Mouse (Mus musculus): ENCODE data around the gene Fbxw11. TPM values are rescaled to one million over a fixed set of nuclear protein-coding genes. Genes with fewer than 3 reads are reported as not detected.

Fbxw11 gene
- total RNA-seq, 1 experiment = 45.8 TPM

- TF ChIP-seq HCFC1 (IDR thresholded peaks at IDR 0.05; ENCODE audit: borderline replicate concordance, insufficient read depth, low read length) (no peak), MAFK (IDR thresholded peaks at IDR 0.05; ENCODE audit: insufficient read depth, low read depth, low read length) (no peak), CHD2 (IDR thresholded peaks at IDR 0.05; ENCODE audit: low read depth, low read length) (no peak)
- Histone ChIP-seq H3K27ac (ENCODE audit: insufficient read depth, low read depth, low read length, poor library complexity, severe bottlenecking) (no peak overlapping the region), H3K4me1 (ENCODE audit: control insufficient read depth in 2 of 2, insufficient read depth in 2 of 2, low read length in 2 of 2, poor library complexity in 1 of 2) (0 out of 4 replicates have a peak, but pooled peaks cover 0 to under 1% of the 10 kb centered on the region in 2 experiments), H3K36me3 (ENCODE audit: control insufficient read depth, insufficient read depth, low read length, poor library complexity, severe bottlenecking) (peaks cover 1% of the 10 kb centered on the region; the same call in 1 of the 2 replicates), H3K4me3 (ENCODE audit: insufficient read depth in 1 of 2, low read depth in 1 of 2, low read length in 2 of 2, poor library complexity in 1 of 2, severe bottlenecking in 1 of 2) (no peak overlapping the region), H3K9me3 (ENCODE audit: control insufficient read depth, insufficient read depth, low read depth, low read length) (no peaks in the 10 kb centered on the region), H3K9ac (ENCODE audit: insufficient read depth, low read depth, low read length, poor library complexity, severe bottlenecking) (no peak overlapping the region)
- no peak for DNase-seq (ENCODE audit: low read depth, low spot score)
- in situ Hi-C loops (cut with MboI; ENCODE audit: low sequenced_read_pairs in 2 of 2, unreplicated experiment in 2 of 2) = no loop called here
Measured at GRCm38 (mm10) chr11:32723287-32723686, 80.8 kb downstream of the Fbxw11 start.

DNA sequence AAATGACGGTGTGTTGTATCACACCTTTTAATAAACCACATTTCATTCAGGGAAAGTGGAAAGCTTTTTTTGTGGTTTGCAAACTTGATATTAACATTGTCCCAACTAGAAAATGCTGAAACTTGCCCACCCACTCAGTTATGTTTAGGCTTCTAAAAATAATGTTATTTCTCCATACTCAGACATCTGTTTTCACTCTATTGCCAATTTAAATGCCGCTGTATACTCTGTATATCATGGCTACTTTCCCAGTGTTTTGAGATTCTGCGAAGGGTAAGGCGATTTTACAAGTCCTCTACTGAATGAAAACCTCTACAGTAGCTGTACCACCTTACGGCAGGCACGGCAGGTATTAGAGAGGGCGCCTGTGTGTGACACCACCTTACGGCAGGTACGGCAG is 82.6 kb downstream of the Fbxw11 start:
- H3K36me3 ChIP-seq (ENCODE audit: control insufficient read depth, insufficient read depth, low read length, poor library complexity, severe bottlenecking) = peaks cover 1% of the 10 kb centered on the region; the same call in 1 of the 2 replicates
- no peaks in the 10 kb centered on the region for H3K9me3 ChIP-seq (ENCODE audit: control insufficient read depth, insufficient read depth, low read depth, low read length)
- no peaks in the 10 kb centered on the region for H3K4me1 ChIP-seq (ENCODE audit: control insufficient read depth in 2 of 2, insufficient read depth in 2 of 2, low read length in 2 of 2, poor library complexity in 1 of 2)
- no peak overlapping the region for H3K4me3 ChIP-seq (ENCODE audit: insufficient read depth in 1 of 2, low read depth in 1 of 2, low read length in 2 of 2, poor library complexity in 1 of 2, severe bottlenecking in 1 of 2)
- TF ChIP-seq HCFC1 (IDR thresholded peaks at IDR 0.05; ENCODE audit: borderline replicate concordance, insufficient read depth, low read length) (no peak), ZC3H11A (IDR thresholded peaks at IDR 0.05; ENCODE audit: borderline replicate concordance, low read depth, low read length) (no peak), CHD2 (IDR thresholded peaks at IDR 0.05; ENCODE audit: low read depth, low read length) (no peak), ZNF384 (IDR thresholded peaks at IDR 0.05; ENCODE audit: low read depth, low read length) (no peak), MAFK (IDR thresholded peaks at IDR 0.05; ENCODE audit: insufficient read depth, low read depth, low read length) (no peak)
- in situ Hi-C loops (cut with MboI; ENCODE audit: low sequenced_read_pairs in 2 of 2, unreplicated experiment in 2 of 2) = no loop called here
- no peak for DNase-seq (ENCODE audit: low read depth, low spot score)
- H3K27ac ChIP-seq (ENCODE audit: insufficient read depth, low read depth, low read length, poor library complexity, severe bottlenecking) = no peak overlapping the region
- H3K9ac ChIP-seq (ENCODE audit: insufficient read depth, low read depth, low read length, poor library complexity, severe bottlenecking) = no peak overlapping the region

DNA sequence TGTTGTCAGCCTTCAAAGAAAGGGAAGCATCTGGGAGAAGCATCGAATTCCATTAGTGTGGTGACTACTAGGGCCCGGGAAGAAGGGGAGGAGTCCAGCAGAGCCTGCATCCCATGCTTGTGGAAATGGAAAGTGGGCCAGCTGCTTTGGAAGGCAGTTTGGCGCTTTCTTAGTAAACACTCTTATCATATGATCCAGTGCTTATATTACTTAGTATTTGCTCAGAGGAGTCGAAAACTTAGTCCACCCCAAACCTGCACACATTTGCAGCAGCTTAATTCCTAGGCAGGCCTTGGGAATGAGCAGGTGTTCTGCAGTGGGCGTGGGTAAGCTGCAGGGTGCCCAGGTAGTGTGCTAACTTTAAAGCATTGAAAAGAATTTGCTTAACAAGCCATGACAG is 89.9 kb downstream of the Fbxw11 start:
- in situ Hi-C loops (cut with MboI; ENCODE audit: low sequenced_read_pairs in 2 of 2, unreplicated experiment in 2 of 2) = no loop called here
- no peak for DNase-seq (ENCODE audit: low read depth, low spot score)
- TF ChIP-seq ZC3H11A (IDR thresholded peaks at IDR 0.05; ENCODE audit: borderline replicate concordance, low read depth, low read length) (no peak), CHD2 (IDR thresholded peaks at IDR 0.05; ENCODE audit: low read depth, low read length) (no peak), MAFK (IDR thresholded peaks at IDR 0.05; ENCODE audit: insufficient read depth, low read depth, low read length) (no peak), HCFC1 (IDR thresholded peaks at IDR 0.05; ENCODE audit: borderline replicate concordance, insufficient read depth, low read length) (no peak), ZNF384 (IDR thresholded peaks at IDR 0.05; ENCODE audit: low read depth, low read length) (no peak)
- no peaks in the 10 kb centered on the region for H3K9me3 ChIP-seq (ENCODE audit: control insufficient read depth, insufficient read depth, low read depth, low read length)
- no peak overlapping the region for H3K9ac ChIP-seq (ENCODE audit: insufficient read depth, low read depth, low read length, poor library complexity, severe bottlenecking)
- H3K36me3 ChIP-seq (ENCODE audit: control insufficient read depth, insufficient read depth, low read length, poor library complexity, severe bottlenecking) = peaks cover 23% of the 10 kb centered on the region
- H3K27ac ChIP-seq (ENCODE audit: insufficient read depth, low read depth, low read length, poor library complexity, severe bottlenecking) = no peak overlapping the region
- H3K4me3 ChIP-seq (ENCODE audit: insufficient read depth in 1 of 2, low read depth in 1 of 2, low read length in 2 of 2, poor library complexity in 1 of 2, severe bottlenecking in 1 of 2) = no peak overlapping the region
- 0 out of 4 replicates have a peak, but pooled peaks cover 0 to 2% of the 10 kb centered on the region in 2 experiments for H3K4me1 ChIP-seq (ENCODE audit: control insufficient read depth in 2 of 2, insufficient read depth in 2 of 2, low read length in 2 of 2, poor library complexity in 1 of 2)

- peaks cover 28% of the 10 kb centered on the region for H3K36me3 ChIP-seq (ENCODE audit: control insufficient read depth, insufficient read depth, low read length, poor library complexity, severe bottlenecking)
- in situ Hi-C loops (cut with MboI; ENCODE audit: low sequenced_read_pairs in 2 of 2, unreplicated experiment in 2 of 2) = no loop called here
Measured at GRCm38 (mm10) chr11:32733195-32733594, 90.7 kb downstream of the Fbxw11 start.

GRCm38 (mm10) chr11:32736371-32736770 is 93.8 kb downstream of the Fbxw11 start:
- Histone ChIP-seq H3K9me3 (ENCODE audit: control insufficient read depth, insufficient read depth, low read depth, low read length) (no peaks in the 10 kb centered on the region), H3K36me3 (ENCODE audit: control insufficient read depth, insufficient read depth, low read length, poor library complexity, severe bottlenecking) (peaks cover 35% of the 10 kb centered on the region), H3K27ac (ENCODE audit: insufficient read depth, low read depth, low read length, poor library complexity, severe bottlenecking) (no peak overlapping the region), H3K9ac (ENCODE audit: insufficient read depth, low read depth, low read length, poor library complexity, severe bottlenecking) (no peak overlapping the region), H3K4me1 (ENCODE audit: control insufficient read depth in 2 of 2, insufficient read depth in 2 of 2, low read length in 2 of 2, poor library complexity in 1 of 2) (0 out of 4 replicates have a peak, but pooled peaks cover 0 to 2% of the 10 kb centered on the region in 2 experiments), H3K4me3 (ENCODE audit: insufficient read depth in 1 of 2, low read depth in 1 of 2, low read length in 2 of 2, poor library complexity in 1 of 2, severe bottlenecking in 1 of 2) (no peak overlapping the region)
- no peak for DNase-seq (ENCODE audit: low read depth, low spot score)
- TF ChIP-seq ZC3H11A (IDR thresholded peaks at IDR 0.05; ENCODE audit: borderline replicate concordance, low read depth, low read length) (no peak), HCFC1 (IDR thresholded peaks at IDR 0.05; ENCODE audit: borderline replicate concordance, insufficient read depth, low read length) (no peak), MAFK (IDR thresholded peaks at IDR 0.05; ENCODE audit: insufficient read depth, low read depth, low read length) (no peak), ZNF384 (IDR thresholded peaks at IDR 0.05; ENCODE audit: low read depth, low read length) (no peak), CHD2 (IDR thresholded peaks at IDR 0.05; ENCODE audit: low read depth, low read length) (no peak)
- in situ Hi-C loops (cut with MboI; ENCODE audit: low sequenced_read_pairs in 2 of 2, unreplicated experiment in 2 of 2) = no loop called here

More at GRCm38 (mm10) chr11:32733195-32733594, 90.7 kb downstream of the Fbxw11 start:
- Histone ChIP-seq H3K4me1 (ENCODE audit: control insufficient read depth in 2 of 2, insufficient read depth in 2 of 2, low read length in 2 of 2, poor library complexity in 1 of 2) (0 out of 4 replicates have a peak, but pooled peaks cover 0 to 2% of the 10 kb centered on the region in 2 experiments), H3K9ac (ENCODE audit: insufficient read depth, low read depth, low read length, poor library complexity, severe bottlenecking) (no peak overlapping the region), H3K4me3 (ENCODE audit: insufficient read depth in 1 of 2, low read depth in 1 of 2, low read length in 2 of 2, poor library complexity in 1 of 2, severe bottlenecking in 1 of 2) (no peak overlapping the region), H3K9me3 (ENCODE audit: control insufficient read depth, insufficient read depth, low read depth, low read length) (no peaks in the 10 kb centered on the region), H3K27ac (ENCODE audit: insufficient read depth, low read depth, low read length, poor library complexity, severe bottlenecking) (no peak overlapping the region)
- TF ChIP-seq MAFK (IDR thresholded peaks at IDR 0.05; ENCODE audit: insufficient read depth, low read depth, low read length) = no peak
- no peak for TF ChIP-seq ZNF384 (IDR thresholded peaks at IDR 0.05; ENCODE audit: low read depth, low read length)
- no peak for TF ChIP-seq HCFC1 (IDR thresholded peaks at IDR 0.05; ENCODE audit: borderline replicate concordance, insufficient read depth, low read length)
- no peak for TF ChIP-seq ZC3H11A (IDR thresholded peaks at IDR 0.05; ENCODE audit: borderline replicate concordance, low read depth, low read length)
- TF ChIP-seq CHD2 (IDR thresholded peaks at IDR 0.05; ENCODE audit: low read depth, low read length) = no peak
- DNase-seq (ENCODE audit: low read depth, low spot score) = no peak
